Comparison of ENCODE assay signal across 22 mouse cellular contexts in genomic region chr1:106353993-106354392, GRCm38 (mm10).
"Had no signal": no experiment of that assay in that cellular context is flagged by ENCODE, and none has a peak within 500 bp of the region (broad histone marks: within the 10 kb centered on the region; RNA-seq: fewer than 3 reads in every experiment).

No protein-coding gene starts in this region.

- H3K4me1 ChIP-seq: liver, embryonic 12.5 days; liver, embryonic 15.5 days; lung, embryonic 15.5 days; megakaryocyte, embryonic 14.5 days; midbrain, embryonic 10.5 days; neural tube, embryonic 13.5 days had no signal

- DNase-seq: kidney, adult 2 months; kidney, postnatal 25 days; liver; lung, adult 18-20 months; lung, postnatal 10 days; lung, postnatal 36 days; midbrain, embryonic 14.5 days; retina, postnatal 1 day; right cerebral cortex, postnatal 25 days; spleen, adult 18-20 months; thymus, adult 2 months; thymus, postnatal 14 days; thymus, postnatal 4 days had no signal

- H3K9ac ChIP-seq: limb, embryonic 12.5 days; liver, embryonic 12.5 days; liver, embryonic 15.5 days; lung, embryonic 15.5 days; neural tube, embryonic 13.5 days had no signal

- H3K9me3 ChIP-seq: limb, embryonic 12.5 days; liver, embryonic 12.5 days; liver, embryonic 15.5 days; lung, embryonic 15.5 days; megakaryocyte, embryonic 14.5 days; midbrain, embryonic 10.5 days; neural tube, embryonic 13.5 days had no signal

- H3K4me2 ChIP-seq: limb, embryonic 12.5 days; liver, embryonic 12.5 days; liver, embryonic 15.5 days; lung, embryonic 15.5 days; neural tube, embryonic 13.5 days had no signal

- H3K27me3 ChIP-seq: limb, embryonic 12.5 days; liver, embryonic 12.5 days; liver, embryonic 15.5 days; lung, embryonic 15.5 days; megakaryocyte, embryonic 14.5 days; neural tube, embryonic 13.5 days had no signal

- ATAC-seq: intestine, postnatal 0 days; liver, embryonic 12.5 days had no signal

- H3K27ac ChIP-seq: kidney, postnatal 0 days; liver, embryonic 12.5 days; liver, embryonic 15.5 days; lung, embryonic 15.5 days; midbrain, embryonic 10.5 days; neural tube, embryonic 13.5 days had no signal

- H3K4me3 ChIP-seq: limb, embryonic 12.5 days; liver, embryonic 12.5 days; liver, embryonic 15.5 days; lung, embryonic 15.5 days; megakaryocyte, embryonic 14.5 days; midbrain, embryonic 10.5 days; neural tube, embryonic 13.5 days had no signal

- H3K36me3 ChIP-seq: liver, embryonic 12.5 days; liver, embryonic 15.5 days had no signal
